Mouse (Mus musculus) mouse trophoblast stem cell (cell line): ENCODE measurements around the gene Reep6.
"Not testable (repeated sequence)": the region's sequence is repeated elsewhere in the genome, so short reads cannot be mapped to it uniquely, and the experiment has no call there.

Experiments
- in situ Hi-C, 2 experiments: fragments of 300-500 bp; cut with MseI, MboI; formaldehyde crosslinking; loops; 2 replicates in 1 of 2; 3 replicates in 1 of 2; pipeline ENCODE4 v1.15.1; 2025

Gene Reep6

GRCm38 (mm10) chr10:80330084-80330483 lies 331 bp downstream of the Reep6 start:
- in situ Hi-C loops, result no loop called here

- in situ Hi-C loops, result no loop called here
These were observed 1.1 kb downstream of the Reep6 start for GRCm38 (mm10) chr10:80330888-80331287.

- in situ Hi-C loops, result no loop called here
These were observed 2.1 kb downstream of the Reep6 start for GRCm38 (mm10) chr10:80331636-80332524.

- in situ Hi-C loops, result no loop called here
These were observed 2.8 kb downstream of the Reep6 start for GRCm38 (mm10) chr10:80332525-80332989.

- in situ Hi-C loops, result no loop called here
These were observed 6.5 kb downstream of the Reep6 start for GRCm38 (mm10) chr10:80336263-80336662.

- in situ Hi-C loops, result no loop called here
These were observed 10.4 kb downstream of the Reep6 start for GRCm38 (mm10) chr10:80339941-80340750.

GRCm38 (mm10) chr10:80341026-80341425 lies 11.3 kb downstream of the Reep6 start:
- in situ Hi-C loops, result no loop called here

GRCm38 (mm10) chr10:80341491-80342304 lies 11.9 kb downstream of the Reep6 start:
- in situ Hi-C loops, result no loop called here

GRCm38 (mm10) chr10:80342305-80342748 lies 12.6 kb downstream of the Reep6 start:
- in situ Hi-C loops, result no loop called here

GRCm38 (mm10) chr10:80342749-80343424 lies 13.1 kb downstream of the Reep6 start:
- in situ Hi-C loops, result no loop called here

GRCm38 (mm10) chr10:80343425-80343895 lies 13.7 kb downstream of the Reep6 start:
- in situ Hi-C loops, result no loop called here

GRCm38 (mm10) chr10:80344131-80344661 lies 14.4 kb downstream of the Reep6 start:
- in situ Hi-C loops, result no loop called here

- in situ Hi-C loops, result no loop called here
These were observed 15.4 kb downstream of the Reep6 start for GRCm38 (mm10) chr10:80345122-80345521.

- in situ Hi-C loops, result not testable (repeated sequence)
These were observed 16.2 kb downstream of the Reep6 start for GRCm38 (mm10) chr10:80345929-80346328.

- in situ Hi-C loops, result no loop called here
These were observed 17.8 kb downstream of the Reep6 start for GRCm38 (mm10) chr10:80347514-80347967.

- in situ Hi-C loops, result no loop called here
These were observed 18.6 kb downstream of the Reep6 start, which contains the start of gene Adamtsl5 for GRCm38 (mm10) chr10:80348244-80348781. TSS of gene Adamtsl5 (minus strand) at chr10:80348412.

GRCm38 (mm10) chr10:80348981-80349380 lies 19.2 kb downstream of the Reep6 start:
- in situ Hi-C loops, result no loop called here

GRCm38 (mm10) chr10:80350292-80350691 lies 20.5 kb downstream of the Reep6 start:
- in situ Hi-C loops, result no loop called here

GRCm38 (mm10) chr10:80351896-80352295 lies 22.1 kb downstream of the Reep6 start:
- in situ Hi-C loops, result no loop called here

GRCm38 (mm10) chr10:80352727-80353126 lies 23.0 kb downstream of the Reep6 start:
- in situ Hi-C loops, result no loop called here
